Mouse (Mus musculus): ENCODE results near the gene Ube2i. TPM values are rescaled to one million over a fixed set of nuclear protein-coding genes. Genes with fewer than 3 reads are reported as not detected.

Ube2i gene
- polyA plus RNA-seq, 1 experiment from 2014 or later = 543 TPM

Small RNAs within 50 kb of the gene (microRNA-seq; reads per million reads assigned to microRNA genes)
- gene Mir3547 (ENCODE audit: borderline number of aligned reads) = 0.86 reads per million

Other genes starting within 250 kb of the Ube2i start
- gene Tmem204, start 191.0 kb downstream of the Ube2i start, polyA plus RNA-seq (2015; fragmentation: Nextera tagmentation; extraction: Ambion mirVana) = 29.8 and 32.5 TPM in 2 replicates
- gene Telo2, start 158.7 kb downstream of the Ube2i start, polyA plus RNA-seq (2015; fragmentation: Nextera tagmentation; extraction: Ambion mirVana) = 42.3 and 49.2 TPM in 2 replicates
- gene Ptx4, start 153.9 kb downstream of the Ube2i start, polyA plus RNA-seq (2015; fragmentation: Nextera tagmentation; extraction: Ambion mirVana) = 2.2 and 2.8 TPM in 2 replicates
- gene Clcn7, start 141.2 kb downstream of the Ube2i start, polyA plus RNA-seq (2015; fragmentation: Nextera tagmentation; extraction: Ambion mirVana) = 27.3 and 27.4 TPM in 2 replicates
- 0.16 and 0.24 TPM in 2 replicates for gene Ccdc154, start 112.2 kb downstream of the Ube2i start, polyA plus RNA-seq (2015; fragmentation: Nextera tagmentation; extraction: Ambion mirVana)
- 1.5 and 2.0 TPM in 2 replicates for gene Gm38655, start 99.2 kb downstream of the Ube2i start, polyA plus RNA-seq (2015; fragmentation: Nextera tagmentation; extraction: Ambion mirVana)
- gene BC003965, start 90.1 kb downstream of the Ube2i start, polyA plus RNA-seq (2015; fragmentation: Nextera tagmentation; extraction: Ambion mirVana) = 31.5 and 31.6 TPM in 2 replicates
- gene Unkl, start 86.2 kb downstream of the Ube2i start, polyA plus RNA-seq (2015; fragmentation: Nextera tagmentation; extraction: Ambion mirVana) = 9.4 and 10.2 TPM in 2 replicates
- 40.8 and 42.7 TPM in 2 replicates for gene Gnptg, start 34.5 kb downstream of the Ube2i start, polyA plus RNA-seq (2015; fragmentation: Nextera tagmentation; extraction: Ambion mirVana)
- 50.8 and 53.2 TPM in 2 replicates for gene Tsr3, start 34.5 kb downstream of the Ube2i start, polyA plus RNA-seq (2015; fragmentation: Nextera tagmentation; extraction: Ambion mirVana)
- 1.3 and 1.6 TPM in 2 replicates for gene Baiap3, start 18.3 kb downstream of the Ube2i start, polyA plus RNA-seq (2015; fragmentation: Nextera tagmentation; extraction: Ambion mirVana)
- gene Prss34, start 23.8 kb upstream of the Ube2i start, polyA plus RNA-seq (2015; fragmentation: Nextera tagmentation; extraction: Ambion mirVana) = 6.9 and 7.0 TPM in 2 replicates
- not detected in 2 replicates for gene Prss28, start 34.0 kb upstream of the Ube2i start, polyA plus RNA-seq (2015; fragmentation: Nextera tagmentation; extraction: Ambion mirVana)
- not detected in 2 replicates for gene Prss29, start 44.0 kb upstream of the Ube2i start, polyA plus RNA-seq (2015; fragmentation: Nextera tagmentation; extraction: Ambion mirVana)
- gene Tpsab1, start 70.9 kb upstream of the Ube2i start, polyA plus RNA-seq (2015; fragmentation: Nextera tagmentation; extraction: Ambion mirVana) = 4.1 and 6.2 TPM in 2 replicates
- gene Tpsb2, start 91.7 kb upstream of the Ube2i start, polyA plus RNA-seq (2015; fragmentation: Nextera tagmentation; extraction: Ambion mirVana) = 167 and 237 TPM in 2 replicates
- 10.3 and 10.9 TPM in 2 replicates for gene Tpsg1, start 94.7 kb upstream of the Ube2i start, polyA plus RNA-seq (2015; fragmentation: Nextera tagmentation; extraction: Ambion mirVana)
- gene Cacna1h, start 159.2 kb upstream of the Ube2i start, polyA plus RNA-seq (2015; fragmentation: Nextera tagmentation; extraction: Ambion mirVana) = 4.3 and 5.7 TPM in 2 replicates
- 3.5 and 6.2 TPM in 2 replicates for gene Tekt4, start 180.0 kb upstream of the Ube2i start, polyA plus RNA-seq (2015; fragmentation: Nextera tagmentation; extraction: Ambion mirVana)
- gene Sstr5, start 222.7 kb upstream of the Ube2i start, polyA plus RNA-seq (2015; fragmentation: Nextera tagmentation; extraction: Ambion mirVana) = 0.17 and 0.27 TPM in 2 replicates

Data from embryonic facial prominence, embryonic 15.5 days (tissue).